Mouse (Mus musculus): ENCODE data around the gene Phtf2.

GRCm38 (mm10) chr5:20810449-20810848 is 71.5 kb downstream of the Phtf2 start:
- TF ChIP-seq EP300 (IDR thresholded peaks at IDR 0.05; ENCODE audit: insufficient read depth, low read depth, low read length): no peak
- no peak for TF ChIP-seq CTCF (IDR thresholded peaks at IDR 0.05)
- TF ChIP-seq POLR2A (IDR thresholded peaks at IDR 0.05; ENCODE audit: insufficient read depth, low read depth, low read length): no peak

Data from heart, adult 2 months (tissue).